Mouse (Mus musculus) embryonic fibroblast, embryonic 13.5 days (primary cell): ENCODE data around the gene Dnmt3a. TPM values are rescaled to one million over a fixed set of nuclear protein-coding genes. Genes with fewer than 3 reads are reported as not detected.
"Not testable (repeated sequence)": the region's sequence is repeated elsewhere in the genome, so short reads cannot be mapped to it uniquely, and the experiment has no call there.

ENCODE experiments used
- H3K27ac ChIP-seq: 2 replicates; pipeline ENCODE4 v1.5.1; 2012; ENCODE audit warnings: low read length, control low read depth, inconsistent platforms; ENCODE audit not compliant: insufficient read depth
- H3K4me1 ChIP-seq: 2 replicates; pipeline ENCODE4 v1.6.1; 2011; ENCODE audit warnings: low read length; ENCODE audit not compliant: control insufficient read depth, insufficient read depth
- H3K4me3 ChIP-seq: 2 replicates; pipeline ENCODE4 v1.5.1; 2011; ENCODE audit warnings: mild to moderate bottlenecking, control low read depth, low read length; ENCODE audit not compliant: insufficient read depth
- CTCF ChIP-seq: IDR thresholded peaks from 2 replicates; pipeline ENCODE4 v1.5.1; 2011; ENCODE audit warnings: mild to moderate bottlenecking, control low read depth, low read length, moderate library complexity, borderline replicate concordance; ENCODE audit not compliant: insufficient read depth
- POLR2A ChIP-seq: IDR thresholded peaks from 2 replicates; pipeline ENCODE4 v1.6.1; 2011; ENCODE audit warnings: low read depth, mild to moderate bottlenecking, control low read depth, low read length, moderate library complexity
- polyA plus RNA-seq: library from polyadenylated mRNA; stranded (reverse); fragments of >200 nt; gene quantifications from 2 replicates; pipeline ENCODE4 v1.2.4, GENCODE M21; 2011; ENCODE audit warnings: low read depth; ENCODE audit not compliant: missing spikeins, insufficient read length

Dnmt3a gene
- polyA plus RNA-seq, 1 experiment = 27.0 TPM

GRCm38 (mm10) chr12:3919423-3919822, 113.6 kb downstream of the Dnmt3a start:
- H3K27ac ChIP-seq = no peak overlapping the region
- no peaks in the 10 kb centered on the region for H3K4me1 ChIP-seq
- no peak for TF ChIP-seq POLR2A
- no peak for TF ChIP-seq CTCF
- no peak overlapping the region for H3K4me3 ChIP-seq

- Histone ChIP-seq H3K27ac (no peak overlapping the region), H3K4me1 (no peaks in the 10 kb centered on the region), H3K4me3 (no peak overlapping the region)
- TF ChIP-seq POLR2A = no peak
- peak; percentile 37; the same call in 1 of the 2 replicates for TF ChIP-seq CTCF
Measured at GRCm38 (mm10) chr12:3926127-3926526, 120.3 kb downstream of the Dnmt3a start.

GRCm38 (mm10) chr12:3928841-3929240, 123.0 kb downstream of the Dnmt3a start:
- H3K27ac ChIP-seq = no peak overlapping the region
- TF ChIP-seq POLR2A = no peak
- peak; percentile 32; the same call in 1 of the 2 replicates for TF ChIP-seq CTCF
- no peak overlapping the region for H3K4me3 ChIP-seq
- no peaks in the 10 kb centered on the region for H3K4me1 ChIP-seq

GRCm38 (mm10) chr12:3930090-3930865, 124.5 kb downstream of the Dnmt3a start:
- H3K4me1 ChIP-seq, H3K4me3 ChIP-seq, H3K27ac ChIP-seq: not testable (repeated sequence)

GRCm38 (mm10) chr12:3942026-3942425, 136.2 kb downstream of the Dnmt3a start:
- Histone ChIP-seq H3K27ac (no peak overlapping the region), H3K4me3 (no peak overlapping the region), H3K4me1 (no peaks in the 10 kb centered on the region)
- TF ChIP-seq POLR2A (no peak), CTCF (no peak)

- Histone ChIP-seq H3K4me1 (no peaks in the 10 kb centered on the region), H3K27ac (no peak overlapping the region), H3K4me3 (no peak overlapping the region)
- TF ChIP-seq POLR2A = no peak
- TF ChIP-seq CTCF = no peak
Measured at GRCm38 (mm10) chr12:3944454-3945073, 138.8 kb downstream of the Dnmt3a start.

- no peak for TF ChIP-seq CTCF
- TF ChIP-seq POLR2A = no peak
- Histone ChIP-seq H3K4me3 (no peak overlapping the region), H3K4me1 (no peaks in the 10 kb centered on the region), H3K27ac (no peak overlapping the region)
Measured at GRCm38 (mm10) chr12:3947503-3947902, 141.7 kb downstream of the Dnmt3a start.

- TF ChIP-seq POLR2A (no peak), CTCF (no peak)
- Histone ChIP-seq H3K4me3 (no peak within 1 kb of the TSS), H3K4me1 (no peaks in the 10 kb centered on the region), H3K27ac (no peak within 1 kb of the TSS)
Measured at GRCm38 (mm10) chr12:3954651-3955050, 148.8 kb downstream of the Dnmt3a start, which contains the start of gene Pomc. TSS of gene Pomc (plus strand) at chr12:3954951.

- Histone ChIP-seq H3K4me1 (no peaks in the 10 kb centered on the region), H3K4me3 (no peak overlapping the region), H3K27ac (no peak overlapping the region)
- TF ChIP-seq POLR2A (no peak), CTCF (no peak)
Measured at GRCm38 (mm10) chr12:3955371-3955770, 149.6 kb downstream of the Dnmt3a start.

- H3K4me1 ChIP-seq = no peaks in the 10 kb centered on the region
- TF ChIP-seq POLR2A (no peak), CTCF (no peak)
- H3K4me3 ChIP-seq = no peak overlapping the region
Measured at GRCm38 (mm10) chr12:3956351-3956750, 150.5 kb downstream of the Dnmt3a start.

More at GRCm38 (mm10) chr12:3956351-3956750, 150.5 kb downstream of the Dnmt3a start:
- H3K27ac ChIP-seq = no peak overlapping the region
